Mouse (Mus musculus) embryo, embryonic 9.5 days (tissue): ENCODE data around the gene Prkcq.

Experiments used
- DNase-seq: peaks from one replicate; pipeline ENCODE4 v3.0.0-alpha.2; 2017; ENCODE audit errors: extremely low spot score

Prkcq gene

GRCm38 (mm10) chr2:11186586-11186985 is 14.7 kb downstream of the Prkcq start:
- no peak for DNase-seq

- no peak for DNase-seq
These were observed 15.3 kb downstream of the Prkcq start for GRCm38 (mm10) chr2:11187166-11187565.

GRCm38 (mm10) chr2:11188279-11188678 is 16.4 kb downstream of the Prkcq start:
- no peak for DNase-seq

GRCm38 (mm10) chr2:11189150-11189767 is 17.4 kb downstream of the Prkcq start:
- no peak for DNase-seq

GRCm38 (mm10) chr2:11192281-11193098 is 20.6 kb downstream of the Prkcq start:
- DNase-seq, result no peak

GRCm38 (mm10) chr2:11193099-11193618 is 21.3 kb downstream of the Prkcq start:
- DNase-seq, result no peak

GRCm38 (mm10) chr2:11194732-11195340 is 22.9 kb downstream of the Prkcq start:
- DNase-seq, result no peak

GRCm38 (mm10) chr2:11196071-11196470 is 24.2 kb downstream of the Prkcq start:
- DNase-seq, result no peak

- DNase-seq, result no peak
These were observed 25.1 kb downstream of the Prkcq start for GRCm38 (mm10) chr2:11196952-11197559.

GRCm38 (mm10) chr2:11199624-11200023 is 27.7 kb downstream of the Prkcq start:
- no peak for DNase-seq

GRCm38 (mm10) chr2:11202841-11203240 is 30.9 kb downstream of the Prkcq start:
- no peak for DNase-seq

- no peak for DNase-seq
These were observed 31.4 kb downstream of the Prkcq start for GRCm38 (mm10) chr2:11203261-11203660.

- DNase-seq, result no peak
These were observed 32.3 kb downstream of the Prkcq start for GRCm38 (mm10) chr2:11204232-11204631.

- no peak for DNase-seq
These were observed 33.1 kb downstream of the Prkcq start for GRCm38 (mm10) chr2:11204961-11205360.

- DNase-seq, result no peak
These were observed 33.8 kb downstream of the Prkcq start for GRCm38 (mm10) chr2:11205720-11206119.

- DNase-seq, result no peak
These were observed 36.4 kb downstream of the Prkcq start for GRCm38 (mm10) chr2:11208263-11208662.

- DNase-seq, result no peak
These were observed 37.4 kb downstream of the Prkcq start for GRCm38 (mm10) chr2:11209335-11209734.

- DNase-seq, result no peak
These were observed 38.5 kb downstream of the Prkcq start for GRCm38 (mm10) chr2:11210241-11210916.

GRCm38 (mm10) chr2:11211961-11212562 is 40.2 kb downstream of the Prkcq start:
- no peak for DNase-seq

GRCm38 (mm10) chr2:11216421-11216820 is 44.5 kb downstream of the Prkcq start:
- DNase-seq, result no peak

GRCm38 (mm10) chr2:11216847-11217246 is 44.9 kb downstream of the Prkcq start:
- DNase-seq, result no peak
